21 mouse cellular contexts compared by ENCODE assay signal in the genomic region with DNA sequence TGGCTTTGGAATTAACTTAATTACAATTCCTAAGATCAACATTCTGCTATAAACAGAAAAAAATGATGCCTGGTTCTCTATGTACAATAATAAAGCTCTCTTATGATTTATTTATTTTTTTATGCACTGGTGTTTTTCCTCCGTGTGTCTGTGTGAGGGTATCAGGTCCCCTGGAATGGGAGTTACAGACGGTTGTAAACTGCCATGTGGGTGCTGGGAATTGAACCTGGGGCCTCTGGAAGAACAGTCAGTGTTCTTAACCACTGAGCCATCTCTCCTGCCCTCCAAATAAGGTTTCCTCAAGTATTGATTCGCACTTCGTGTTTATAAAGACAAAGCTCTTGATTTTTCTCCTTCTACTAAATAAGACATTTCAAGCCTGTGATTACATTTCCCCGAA.
"Had no signal": no experiment of that assay in that cellular context is flagged by ENCODE, and none has a peak within 500 bp of the region (broad histone marks: within the 10 kb centered on the region; RNA-seq: fewer than 3 reads in every experiment).

No protein-coding gene starts in this region.

- H3K27ac ChIP-seq: hindbrain, embryonic 10.5 days; hindbrain, embryonic 12.5 days; hindbrain, embryonic 15.5 days; hindbrain, postnatal 0 days; left cerebral cortex, adult 2 months; limb, embryonic 10.5 days; limb, embryonic 12.5 days; liver, embryonic 13.5 days; liver, embryonic 15.5 days had no signal

- ATAC-seq: hindbrain, postnatal 0 days; intestine, embryonic 16.5 days had no signal

- H3K4me3 ChIP-seq: heart, embryonic 10.5 days; heart, embryonic 12.5 days; hindbrain, embryonic 10.5 days; hindbrain, embryonic 12.5 days; hindbrain, embryonic 15.5 days; left cerebral cortex, adult 2 months; limb, embryonic 10.5 days; limb, embryonic 12.5 days; liver, embryonic 13.5 days; liver, embryonic 15.5 days had no signal

- H3K4me2 ChIP-seq: heart, embryonic 12.5 days; hindbrain, embryonic 12.5 days; hindbrain, embryonic 15.5 days; limb, embryonic 12.5 days; liver, embryonic 13.5 days; liver, embryonic 15.5 days had no signal

- DNase-seq: gastrocnemius, postnatal 14 days; gastrocnemius, postnatal 36 days; heart, postnatal 10 days; heart, postnatal 4 days; kidney, adult 11 months; kidney, adult 8-10 months; kidney, postnatal 10 days; layer of hippocampus, adult 9-11 months; liver; liver, embryonic 13.5 days had no signal

- H3K27me3 ChIP-seq: heart, embryonic 12.5 days; hindbrain, embryonic 12.5 days; hindbrain, embryonic 15.5 days; limb, embryonic 12.5 days; liver, embryonic 13.5 days; liver, embryonic 15.5 days had no signal

- H3K9me3 ChIP-seq: heart, embryonic 10.5 days; heart, embryonic 12.5 days; hindbrain, embryonic 10.5 days; hindbrain, embryonic 12.5 days; hindbrain, embryonic 15.5 days; limb, embryonic 10.5 days; limb, embryonic 12.5 days; liver, embryonic 13.5 days; liver, embryonic 15.5 days had no signal

- H3K9ac ChIP-seq: heart, embryonic 12.5 days; hindbrain, embryonic 12.5 days; hindbrain, embryonic 15.5 days; limb, embryonic 12.5 days; liver, embryonic 13.5 days; liver, embryonic 15.5 days had no signal

- H3K4me1 ChIP-seq: hindbrain, embryonic 15.5 days had no signal

- H3K36me3 ChIP-seq: heart, embryonic 10.5 days; heart, embryonic 12.5 days; hindbrain, embryonic 10.5 days; hindbrain, embryonic 12.5 days; hindbrain, embryonic 15.5 days; limb, embryonic 10.5 days; limb, embryonic 12.5 days; liver, embryonic 13.5 days; liver, embryonic 15.5 days had no signal
